Mouse (Mus musculus) lung, postnatal 0 days (tissue): Measurements from ENCODE around the gene Dalrd3. TPM values are rescaled to one million over a fixed set of nuclear protein-coding genes. Genes with fewer than 3 reads are reported as not detected.

Source experiments
- ATAC-seq: fragments of 200-750 bp; cut with Nextera tagmentation; 2 replicates; pipeline ENCODE4 v1.8.0; 2017; ENCODE audit warnings: moderate library complexity
- DNase-seq: peaks from one replicate; pipeline ENCODE4 v3.0.0-alpha.2; 2016; ENCODE audit warnings: low spot score
- H3K27ac ChIP-seq: fragments of 300-500 bp; sonication (generic); 2 replicates; pipeline ENCODE4 v1.5.1; 2014; ENCODE audit warnings: antibody characterized with exemption, mild to moderate bottlenecking, low read length, mixed read lengths
- H3K27me3 ChIP-seq: fragments of 300-500 bp; sonication (generic); replicated peaks from 2 replicates; pipeline ENCODE4 v1.6.1; 2014; ENCODE audit warnings: low read length, mixed read lengths; ENCODE audit not compliant: insufficient read depth
- H3K36me3 ChIP-seq: fragments of 300-500 bp; sonication (generic); 2 replicates; pipeline ENCODE4 v1.6.1; 2014; ENCODE audit warnings: low read length, mixed read lengths; ENCODE audit not compliant: insufficient read depth
- H3K4me1 ChIP-seq: fragments of 300-500 bp; sonication (generic); 2 replicates; pipeline ENCODE4 v1.6.1; 2014; ENCODE audit warnings: antibody characterized with exemption, low read depth, low read length, mixed read lengths; ENCODE audit not compliant: insufficient read depth
- H3K4me2 ChIP-seq: fragments of 300-500 bp; sonication (generic); replicated peaks from 2 replicates; pipeline ENCODE4 v1.6.1; 2014; ENCODE audit warnings: low read depth, mild to moderate bottlenecking, low read length, moderate library complexity, mixed read lengths
- H3K4me3 ChIP-seq: fragments of 300-500 bp; sonication (generic); 2 replicates; pipeline ENCODE4 v1.5.1; 2014; ENCODE audit warnings: low read depth, low read length
- H3K9ac ChIP-seq: fragments of 300-500 bp; sonication (generic); replicated peaks from 2 replicates; pipeline ENCODE4 v1.6.1; 2014; ENCODE audit warnings: low read depth, mild to moderate bottlenecking
- H3K9me3 ChIP-seq: fragments of 300-500 bp; sonication (generic); 2 replicates; pipeline ENCODE4 v1.6.1; 2016; ENCODE audit warnings: low read length, mixed read lengths
- CTCF ChIP-seq: IDR thresholded peaks from 2 replicates; pipeline ENCODE4 v1.5.1; 2016; ENCODE audit warnings: antibody characterized with exemption, mild to moderate bottlenecking
- EP300 ChIP-seq: IDR thresholded peaks from 2 replicates; pipeline ENCODE4 v1.6.1; 2016; ENCODE audit warnings: antibody characterized with exemption, mild to moderate bottlenecking, control low read depth
- WGBS: fragments of 180-500 bp; shearing (Covaris S2); extraction: QIAGEN DNeasy Blood & Tissue Kit; methylation state at CpG from one replicate; pipeline ENCODE4 v1.1.7; 2014; 5-methylcytosine and 5-hydroxymethylcytosine counted together
- polyA plus RNA-seq: library from polyadenylated mRNA; unstranded; fragments of >200 nt; fragmentation: Nextera tagmentation; extraction: Ambion mirVana; gene quantifications from 2 replicates; pipeline ENCODE4 v1.2.1, GENCODE M21; 2015

Dalrd3 gene
- polyA plus RNA-seq = 74.0 and 78.4 TPM in 2 replicates

DNA sequence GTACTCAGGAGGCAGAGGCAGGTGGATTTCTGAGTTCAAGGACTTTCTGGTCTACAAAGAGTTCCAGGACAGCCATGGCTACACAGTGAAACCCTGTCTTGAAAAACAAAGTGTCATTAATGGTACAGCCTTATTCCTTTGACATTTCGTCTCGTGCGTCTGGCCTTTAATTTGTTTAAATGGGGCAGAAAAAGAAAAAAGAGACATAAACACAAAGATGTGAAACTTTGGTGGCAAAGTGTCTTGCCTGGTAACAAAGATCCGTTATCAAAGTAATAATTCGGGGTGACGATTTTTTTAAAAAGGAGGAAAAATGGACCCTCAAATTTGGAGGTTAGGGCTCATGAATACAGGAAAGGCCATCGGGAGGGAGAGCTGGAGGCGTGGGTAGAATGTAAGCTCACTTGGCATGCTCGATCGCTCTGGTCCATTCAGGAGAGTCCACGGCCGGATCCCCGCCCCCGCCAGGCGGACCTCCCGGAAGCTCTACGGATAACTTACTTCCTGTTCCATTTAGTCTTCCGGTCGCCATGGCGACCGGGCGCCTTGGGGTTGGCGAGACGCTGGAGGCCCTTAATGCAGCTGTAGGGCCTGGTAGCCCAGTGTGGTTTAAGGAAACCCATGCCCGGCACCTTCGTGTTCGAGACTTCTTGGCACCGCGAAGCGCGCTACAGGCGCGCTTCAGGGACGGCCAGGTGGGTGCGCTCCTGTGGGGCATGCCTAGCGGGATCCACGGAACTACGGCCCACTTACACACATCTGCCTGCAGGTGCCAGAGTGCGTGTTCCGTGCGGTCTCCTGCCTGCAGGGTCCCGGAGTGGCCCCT is at the start of gene Dalrd3:
Gene Dalrd3, plus strand, starts transcription at position 506 of the 826 bp plus-strand sequence.
- H3K4me1 ChIP-seq = peaks cover 13% of the 10 kb centered on the region; the same call in 1 of the 2 replicates
- H3K9ac ChIP-seq = peak within 1 kb of the TSS; percentile 50
- peaks cover 11% of the 10 kb centered on the region for H3K36me3 ChIP-seq
- peak within 1 kb of the TSS; percentile 34; the same call in 1 of the 2 replicates for H3K27ac ChIP-seq
- H3K27me3 ChIP-seq = no peaks in the 10 kb centered on the region
- WGBS = 6% methylated on average over 42 of the region's 42 CpGs
- peak within 1 kb of the TSS; percentile 66 for H3K4me3 ChIP-seq
- peak within 1 kb of the TSS; percentile 97 for H3K4me2 ChIP-seq
- peak; percentile 97 for DNase-seq
- no peak for TF ChIP-seq CTCF
- TF ChIP-seq EP300 = peak; percentile 17; the same call in 1 of the 2 replicates
- no peaks in the 10 kb centered on the region for H3K9me3 ChIP-seq
- ATAC-seq = peak; percentile 58

- no peaks in the 10 kb centered on the region for H3K9me3 ChIP-seq
- no peaks in the 10 kb centered on the region for H3K36me3 ChIP-seq
- no peak overlapping the region for H3K27ac ChIP-seq
- H3K9ac ChIP-seq = no peak overlapping the region
- H3K27me3 ChIP-seq = no peaks in the 10 kb centered on the region
- no peak for ATAC-seq
- peak; percentile 32 for DNase-seq
- no peak overlapping the region for H3K4me3 ChIP-seq
- H3K4me2 ChIP-seq = no peak overlapping the region
- 60% methylated on average over 2 of the region's 2 CpGs for WGBS
- TF ChIP-seq EP300 = no peak
- TF ChIP-seq CTCF = no peak
- H3K4me1 ChIP-seq = no peaks in the 10 kb centered on the region
Observed at GRCm38 (mm10) chr9:108521604-108522003, 48.1 kb upstream of the Dalrd3 start.

- Histone ChIP-seq H3K4me2 (no peak overlapping the region), H3K4me3 (no peak overlapping the region), H3K9ac (no peak overlapping the region), H3K4me1 (no peaks in the 10 kb centered on the region), H3K27me3 (no peaks in the 10 kb centered on the region), H3K36me3 (no peaks in the 10 kb centered on the region), H3K9me3 (no peaks in the 10 kb centered on the region), H3K27ac (no peak overlapping the region)
- WGBS = 96% methylated on average over 4 of the region's 4 CpGs
- no peak for ATAC-seq
- TF ChIP-seq EP300 (no peak), CTCF (no peak)
- no peak for DNase-seq
Observed at GRCm38 (mm10) chr9:108523341-108523740, 46.3 kb upstream of the Dalrd3 start.

DNA sequence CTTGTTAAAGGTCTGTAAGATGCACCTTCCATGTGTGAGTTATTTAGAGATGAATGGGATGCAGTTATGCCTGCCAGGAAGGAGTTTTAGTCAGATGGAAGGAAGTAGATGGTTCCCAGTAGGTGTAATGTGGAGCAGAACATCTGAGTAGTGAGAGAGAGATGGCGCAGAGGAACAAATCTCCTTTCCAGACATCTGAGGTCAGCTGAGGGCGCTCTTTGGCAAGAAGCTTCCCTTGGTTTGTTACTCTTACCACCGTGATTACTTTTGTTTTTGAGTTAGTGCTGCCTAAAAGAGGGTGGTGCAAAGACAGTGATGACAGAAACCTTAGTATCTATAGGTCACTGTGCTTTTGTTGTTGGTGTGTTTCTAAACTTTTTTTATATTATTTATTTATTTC is 44.3 kb upstream of the Dalrd3 start:
- no peaks in the 10 kb centered on the region for H3K4me1 ChIP-seq
- H3K9me3 ChIP-seq = no peaks in the 10 kb centered on the region
- no peak overlapping the region for H3K27ac ChIP-seq
- TF ChIP-seq EP300 = no peak
- TF ChIP-seq CTCF = no peak; the same call in 1 of the 2 replicates
- H3K9ac ChIP-seq = no peak overlapping the region
- H3K36me3 ChIP-seq = peaks cover 9% of the 10 kb centered on the region; the same call in 1 of the 2 replicates
- no peak overlapping the region for H3K4me2 ChIP-seq
- DNase-seq (no peak), ATAC-seq (no peak)
- H3K4me3 ChIP-seq = no peak overlapping the region
- 72% methylated on average over 3 of the region's 3 CpGs for WGBS
- no peaks in the 10 kb centered on the region for H3K27me3 ChIP-seq

DNA sequence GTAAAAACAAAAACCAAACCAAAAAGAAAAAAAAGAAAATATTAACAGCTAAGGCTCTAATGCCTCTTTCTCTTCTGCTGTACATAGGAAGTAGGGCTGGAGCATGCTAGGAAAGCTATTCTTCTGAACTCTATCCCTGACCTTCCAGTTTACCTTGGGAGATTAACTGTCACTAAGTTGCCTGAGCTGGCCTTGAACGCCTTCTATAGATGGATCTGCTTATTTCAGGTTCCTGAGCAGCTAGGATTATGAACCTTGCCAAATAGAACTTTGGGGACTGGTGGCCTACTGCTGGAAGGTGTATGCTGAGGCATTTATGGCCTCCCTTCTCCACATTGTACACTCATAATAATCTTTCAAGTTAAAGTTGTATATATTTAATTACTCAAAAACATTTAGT is 38.7 kb upstream of the Dalrd3 start:
- H3K27ac ChIP-seq = no peak overlapping the region
- no peaks in the 10 kb centered on the region for H3K27me3 ChIP-seq
- DNase-seq (no peak), ATAC-seq (no peak)
- no peaks in the 10 kb centered on the region for H3K4me1 ChIP-seq
- TF ChIP-seq EP300 (no peak), CTCF (no peak)
- peaks cover 46% of the 10 kb centered on the region; the same call in 1 of the 2 replicates for H3K36me3 ChIP-seq
- H3K9me3 ChIP-seq = no peaks in the 10 kb centered on the region
- H3K4me2 ChIP-seq = no peak overlapping the region
- WGBS = 96% methylated on average over 1 of the region's 1 CpGs
- H3K4me3 ChIP-seq = no peak overlapping the region
- H3K9ac ChIP-seq = no peak overlapping the region

- Histone ChIP-seq H3K27ac (no peak overlapping the region), H3K36me3 (peaks cover 47% of the 10 kb centered on the region; the same call in 1 of the 2 replicates), H3K4me3 (no peak overlapping the region), H3K9ac (no peak overlapping the region), H3K4me2 (no peak overlapping the region), H3K27me3 (no peaks in the 10 kb centered on the region), H3K9me3 (no peaks in the 10 kb centered on the region), H3K4me1 (no peaks in the 10 kb centered on the region)
- ATAC-seq (no peak), DNase-seq (no peak)
- no peak for TF ChIP-seq CTCF
- no peak for TF ChIP-seq EP300
- 98% methylated on average over 1 of the region's 1 CpGs for WGBS
Observed at GRCm38 (mm10) chr9:108531496-108531895, 38.2 kb upstream of the Dalrd3 start.
